Mouse (Mus musculus) spleen, postnatal 14 days (tissue): ENCODE results near the gene Wwox.

ENCODE experiments used
- DNase-seq, 2 experiments: peaks; one replicate each; pipeline ENCODE4 v3.0.0; 2021 to 2022; ENCODE audit warnings: low spot score in 2 of 2

Gene Wwox

GRCm38 (mm10) chr8:115210014-115210413 lies 770.6 kb downstream of the Wwox start:
- DNase-seq: no peak

GRCm38 (mm10) chr8:115213126-115213525 lies 773.7 kb downstream of the Wwox start:
- no peak for DNase-seq

GRCm38 (mm10) chr8:115214870-115215269 lies 775.4 kb downstream of the Wwox start:
- no peak for DNase-seq

GRCm38 (mm10) chr8:115216801-115217200 lies 777.3 kb downstream of the Wwox start:
- DNase-seq: no peak

GRCm38 (mm10) chr8:115222545-115222944 lies 783.1 kb downstream of the Wwox start:
- no peak for DNase-seq

- no peak for DNase-seq
Observed at GRCm38 (mm10) chr8:115226781-115227583, 787.5 kb downstream of the Wwox start.

- DNase-seq: no peak
Observed at GRCm38 (mm10) chr8:115228903-115229302, 789.4 kb downstream of the Wwox start.

- DNase-seq: no peak
Observed at GRCm38 (mm10) chr8:115234068-115234467, 794.6 kb downstream of the Wwox start.

- no peak for DNase-seq
Observed at GRCm38 (mm10) chr8:115237596-115237995, 798.1 kb downstream of the Wwox start.

GRCm38 (mm10) chr8:115243465-115244027 lies 804.1 kb downstream of the Wwox start:
- DNase-seq: no peak

- no peak for DNase-seq
Observed at GRCm38 (mm10) chr8:115249688-115250366, 810.4 kb downstream of the Wwox start.

- DNase-seq: no peak
Observed at GRCm38 (mm10) chr8:115255550-115255949, 816.1 kb downstream of the Wwox start.

- no peak for DNase-seq
Observed at GRCm38 (mm10) chr8:115257417-115257816, 818.0 kb downstream of the Wwox start.

- DNase-seq: no peak
Observed at GRCm38 (mm10) chr8:115259806-115260205, 820.4 kb downstream of the Wwox start.

GRCm38 (mm10) chr8:115267196-115267595 lies 827.7 kb downstream of the Wwox start:
- DNase-seq: no peak

- no peak for DNase-seq
Observed at GRCm38 (mm10) chr8:115269601-115270000, 830.1 kb downstream of the Wwox start.

- DNase-seq: no peak
Observed at GRCm38 (mm10) chr8:115273976-115274375, 834.5 kb downstream of the Wwox start.

GRCm38 (mm10) chr8:115276281-115276680 lies 836.8 kb downstream of the Wwox start:
- DNase-seq: no peak

- no peak for DNase-seq
Observed at GRCm38 (mm10) chr8:115278291-115278690, 838.8 kb downstream of the Wwox start.

- no peak for DNase-seq
Observed at GRCm38 (mm10) chr8:115290224-115290623, 850.8 kb downstream of the Wwox start.

- DNase-seq: no peak
Observed at GRCm38 (mm10) chr8:115296760-115297159, 857.3 kb downstream of the Wwox start.

GRCm38 (mm10) chr8:115302484-115302883 lies 863.0 kb downstream of the Wwox start:
- no peak for DNase-seq

GRCm38 (mm10) chr8:115307412-115307811 lies 868.0 kb downstream of the Wwox start:
- no peak for DNase-seq
